Mouse (Mus musculus) neural tube, embryonic 10.5 days (tissue): Measurements from ENCODE around the gene Masp1.

Source experiments
- DNase-seq: peaks from one replicate; pipeline ENCODE4 v3.0.0-alpha.2; 2017; ENCODE audit warnings: low spot score; ENCODE audit errors: extremely low spot score

Masp1 gene

DNA sequence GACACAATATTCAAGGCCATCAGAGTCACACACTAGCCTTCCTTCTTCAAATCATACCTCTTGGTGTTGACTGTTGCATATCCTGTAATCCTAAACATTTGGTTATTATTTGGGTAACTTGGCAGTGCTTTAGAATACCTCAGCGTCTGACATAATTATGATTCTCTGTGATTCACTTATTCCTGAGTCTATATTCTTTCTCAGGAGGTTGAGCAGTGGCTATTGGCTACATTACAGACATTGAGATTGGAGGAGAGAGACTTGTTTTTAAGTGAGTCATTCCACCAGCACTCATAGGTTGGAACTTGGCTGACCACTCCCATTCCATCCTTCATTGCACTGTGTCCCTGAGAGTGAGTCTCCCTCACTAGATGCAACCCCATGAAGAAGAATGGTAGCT, 7.2 kb downstream of the Masp1 start:
- DNase-seq: no peak

DNA sequence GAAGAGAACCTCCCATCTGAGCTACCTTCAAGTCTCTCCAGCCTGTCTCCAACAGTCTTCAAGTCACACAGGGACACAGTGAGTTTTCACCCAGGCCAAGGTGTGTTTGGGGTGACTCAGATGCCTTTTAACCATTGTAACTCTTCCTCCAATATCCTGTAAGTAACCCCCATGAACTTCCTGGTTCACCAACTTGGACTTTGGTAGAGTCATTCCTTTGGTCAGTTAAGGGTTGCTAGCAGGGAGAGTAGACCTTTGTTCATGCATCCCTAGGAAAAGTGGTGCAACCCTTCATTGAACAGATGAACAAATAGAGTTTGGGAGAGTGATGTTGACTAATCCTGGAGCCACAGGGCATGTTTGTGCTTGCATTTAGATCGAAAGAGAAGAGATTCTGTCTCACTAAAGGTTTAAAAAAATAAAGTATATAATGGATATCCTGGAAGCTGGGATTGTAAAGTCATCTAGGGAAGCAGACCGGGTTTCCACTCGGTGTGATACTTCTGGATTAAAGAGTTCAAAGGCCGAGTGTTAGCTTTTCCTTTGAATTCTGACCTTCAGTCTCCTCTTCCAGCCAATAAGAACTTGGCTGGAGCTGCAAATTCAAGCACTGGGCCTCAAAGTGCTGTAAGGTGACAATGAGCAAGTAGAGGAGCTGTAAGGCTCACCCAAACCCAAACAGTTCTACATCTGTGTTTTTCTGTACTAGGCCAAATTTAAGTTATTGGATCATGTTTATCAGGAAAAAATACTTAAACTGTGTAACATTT, 9.3 kb downstream of the Masp1 start:
- no peak for DNase-seq

DNA sequence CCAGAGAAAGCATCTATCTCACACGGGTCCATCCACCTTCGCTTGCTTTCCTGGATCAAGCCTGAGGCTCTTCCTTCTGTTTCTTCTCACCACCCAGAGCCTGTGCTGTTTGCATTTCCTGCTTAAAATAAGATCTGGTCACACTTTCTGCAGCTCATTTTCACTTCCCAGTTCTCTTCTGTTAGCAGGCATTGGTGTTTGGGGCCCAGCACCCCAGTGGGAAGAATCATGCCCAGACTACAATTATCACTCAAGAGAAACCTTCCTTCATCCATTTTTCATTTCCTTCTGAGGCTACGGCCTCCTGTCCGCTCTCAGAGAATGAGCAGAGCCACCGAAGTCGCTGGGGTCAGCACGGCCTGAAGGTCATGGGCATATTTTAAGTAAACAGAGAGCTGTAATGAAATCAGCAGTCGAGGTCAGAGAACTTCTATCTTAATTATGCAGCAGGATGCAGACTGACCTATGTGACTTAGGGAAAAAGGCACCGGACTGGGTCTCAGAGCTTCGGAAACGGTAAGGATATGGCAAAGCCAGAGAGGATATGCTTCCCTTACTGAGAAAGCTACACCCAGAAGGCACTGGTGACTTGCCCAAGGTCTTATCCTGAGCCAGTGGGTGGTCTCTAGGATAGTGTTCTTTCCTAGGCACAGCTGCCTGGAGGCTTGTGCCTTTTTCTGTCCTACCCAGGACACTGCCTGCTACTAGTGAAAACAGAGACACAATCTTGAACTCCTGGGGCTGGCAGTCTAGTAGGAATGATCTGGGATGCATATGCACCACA, 14.5 kb downstream of the Masp1 start:
- DNase-seq: no peak

DNA sequence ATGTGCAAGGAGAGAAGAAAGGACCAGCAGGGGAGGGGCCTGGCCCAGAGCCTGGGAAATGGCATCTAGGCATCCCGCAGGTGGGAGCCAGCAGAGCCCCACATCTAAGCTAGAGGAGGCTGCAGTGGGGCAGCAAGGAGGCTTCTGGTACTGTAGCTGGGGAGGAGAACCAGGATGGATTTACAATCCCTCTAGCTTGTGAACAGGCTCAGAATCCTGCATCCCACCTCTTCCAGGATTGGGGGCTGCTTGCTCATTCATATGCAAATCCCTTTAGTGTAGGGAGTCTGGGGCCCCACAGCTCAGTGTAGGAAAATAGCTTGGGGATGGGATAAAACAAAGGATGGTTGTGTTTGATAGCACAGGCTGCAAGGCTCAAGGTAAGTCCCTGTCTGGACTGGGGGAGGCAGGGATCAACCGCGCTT, 16.3 kb downstream of the Masp1 start:
- DNase-seq: no peak

DNA sequence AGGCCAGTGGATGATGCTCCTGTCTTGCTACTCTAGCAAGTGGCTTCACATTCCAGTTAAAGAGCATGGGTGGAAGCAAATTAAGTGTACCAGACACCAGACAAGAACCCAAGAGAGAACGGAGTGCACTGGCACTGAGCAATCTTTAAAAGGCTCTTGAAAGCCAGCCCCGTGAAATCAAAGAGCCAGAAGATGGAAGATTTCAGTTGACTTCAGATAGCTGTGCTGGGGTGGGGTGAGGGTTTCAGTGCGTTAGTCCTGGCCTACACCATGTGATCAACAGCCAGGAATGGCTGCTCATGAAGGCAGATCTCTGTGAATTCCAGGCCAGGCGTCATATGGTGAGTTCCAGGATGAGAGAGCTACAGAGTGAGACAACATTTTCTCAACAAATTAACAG, 17.3 kb downstream of the Masp1 start:
- no peak for DNase-seq

DNA sequence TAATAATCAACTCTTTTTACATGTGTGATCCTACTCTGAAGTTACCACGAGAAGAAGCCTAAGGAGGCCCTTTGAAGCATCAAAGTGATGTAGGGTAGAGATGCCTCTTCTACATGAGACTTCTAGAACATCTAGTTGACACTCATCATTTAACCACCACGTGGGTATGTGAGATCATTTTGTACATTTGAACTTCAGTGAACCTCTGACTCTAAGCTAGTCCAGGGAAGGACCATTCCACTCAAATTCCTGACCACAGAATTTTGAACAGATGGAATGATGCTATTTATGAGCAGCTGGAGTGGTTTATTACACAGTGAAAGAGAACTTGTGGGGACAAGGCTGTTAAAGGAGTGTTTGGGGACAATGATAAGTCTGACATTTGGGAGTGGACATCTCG, 18.1 kb downstream of the Masp1 start:
- DNase-seq: no peak

DNA sequence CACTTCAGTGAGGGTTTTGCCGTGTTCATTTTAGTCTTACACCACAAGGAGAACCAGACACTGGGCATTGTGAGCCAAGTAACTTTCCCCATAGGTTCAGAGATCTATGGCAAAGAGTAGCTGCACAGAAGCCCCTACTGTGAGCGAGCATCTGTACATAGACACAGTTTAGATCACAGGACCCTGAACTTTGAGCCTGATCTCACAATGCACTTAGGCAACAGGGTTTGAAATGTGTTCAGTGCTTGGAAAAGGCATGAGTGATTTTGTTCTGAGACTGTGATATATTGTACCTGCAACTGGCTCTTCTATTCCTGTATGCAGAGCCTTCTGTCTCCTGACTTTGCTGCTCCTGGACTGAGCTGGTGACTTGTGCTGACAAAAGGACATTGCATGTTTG, 19.3 kb downstream of the Masp1 start:
- DNase-seq: no peak

DNA sequence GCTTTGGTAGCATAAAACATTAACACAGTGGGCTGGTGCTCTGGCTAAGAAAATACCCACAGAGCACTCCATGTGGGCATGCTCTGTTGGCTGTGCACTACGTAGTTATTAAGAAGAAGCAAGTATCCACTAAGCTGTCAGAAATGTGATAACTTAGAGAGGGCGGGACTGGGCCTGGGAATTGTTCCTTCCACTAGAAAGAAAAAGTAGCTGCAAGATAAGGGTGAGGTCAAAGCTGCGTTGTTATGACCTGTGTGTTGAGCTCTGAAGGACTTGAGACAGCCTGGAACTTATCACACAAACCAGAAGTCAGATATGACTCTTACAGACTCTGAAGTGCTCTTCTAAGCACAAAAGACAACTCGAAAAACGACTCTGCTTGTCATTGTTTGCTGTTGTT, 20.1 kb downstream of the Masp1 start:
- no peak for DNase-seq

DNA sequence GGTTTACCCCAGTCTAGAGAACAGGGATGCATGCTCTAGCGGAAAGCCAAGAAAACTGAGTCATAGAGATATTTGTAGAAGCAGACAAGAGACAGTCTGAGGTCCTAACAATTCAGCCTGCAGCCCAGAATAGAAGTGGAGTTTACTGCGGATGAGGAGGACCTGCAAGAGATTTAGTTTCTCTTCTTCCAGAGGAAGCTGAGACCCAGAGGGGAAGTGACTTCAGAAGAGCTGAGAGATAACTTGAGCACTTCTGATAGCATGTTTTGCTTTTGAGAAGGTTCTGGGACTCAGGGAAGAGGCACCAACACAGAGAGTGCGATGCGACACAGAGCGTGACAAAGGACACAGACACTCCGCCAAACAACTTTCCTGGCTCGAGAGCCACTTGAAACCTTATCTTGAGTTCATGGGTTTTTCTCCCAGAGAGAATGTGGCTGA, 21.9 kb downstream of the Masp1 start:
- no peak for DNase-seq

DNA sequence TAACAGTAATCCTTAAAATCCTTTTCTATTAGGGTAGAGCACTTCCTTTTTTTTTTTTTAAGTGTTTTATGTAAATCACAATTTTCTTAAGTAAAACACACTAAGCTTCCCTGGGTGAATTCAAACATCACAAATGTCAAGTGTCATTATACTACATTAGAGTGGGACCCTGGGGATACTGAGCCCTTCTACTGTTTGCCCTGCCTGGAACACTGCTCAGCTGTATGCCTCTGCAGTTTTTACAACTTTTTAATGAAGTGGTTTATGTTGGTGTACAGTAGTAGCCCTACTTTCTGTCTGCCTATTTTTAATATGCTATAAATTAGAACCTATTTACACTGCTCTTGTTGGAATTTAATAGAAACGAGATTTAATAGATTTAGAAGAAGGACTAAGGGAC, 22.7 kb downstream of the Masp1 start:
- DNase-seq: no peak

DNA sequence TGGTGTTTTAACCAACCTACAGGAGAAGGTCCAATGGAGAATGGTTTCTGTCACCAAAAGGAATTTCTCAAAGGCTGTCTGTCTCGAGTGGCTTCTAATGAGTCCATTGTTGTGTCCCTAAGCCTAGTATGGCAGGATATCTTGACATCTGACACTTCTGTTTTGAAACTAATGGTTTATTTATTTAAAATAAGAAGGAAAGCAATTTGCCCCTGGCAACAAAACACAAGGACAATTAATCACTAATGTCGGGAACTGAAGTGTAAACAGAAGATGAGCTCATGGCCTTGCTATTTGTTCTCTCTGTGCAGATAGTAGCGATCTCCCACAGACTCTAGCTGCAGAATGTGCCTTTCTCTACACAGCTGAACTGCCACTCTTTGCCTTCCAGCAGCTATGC, 23.2 kb downstream of the Masp1 start:
- DNase-seq: no peak

DNA sequence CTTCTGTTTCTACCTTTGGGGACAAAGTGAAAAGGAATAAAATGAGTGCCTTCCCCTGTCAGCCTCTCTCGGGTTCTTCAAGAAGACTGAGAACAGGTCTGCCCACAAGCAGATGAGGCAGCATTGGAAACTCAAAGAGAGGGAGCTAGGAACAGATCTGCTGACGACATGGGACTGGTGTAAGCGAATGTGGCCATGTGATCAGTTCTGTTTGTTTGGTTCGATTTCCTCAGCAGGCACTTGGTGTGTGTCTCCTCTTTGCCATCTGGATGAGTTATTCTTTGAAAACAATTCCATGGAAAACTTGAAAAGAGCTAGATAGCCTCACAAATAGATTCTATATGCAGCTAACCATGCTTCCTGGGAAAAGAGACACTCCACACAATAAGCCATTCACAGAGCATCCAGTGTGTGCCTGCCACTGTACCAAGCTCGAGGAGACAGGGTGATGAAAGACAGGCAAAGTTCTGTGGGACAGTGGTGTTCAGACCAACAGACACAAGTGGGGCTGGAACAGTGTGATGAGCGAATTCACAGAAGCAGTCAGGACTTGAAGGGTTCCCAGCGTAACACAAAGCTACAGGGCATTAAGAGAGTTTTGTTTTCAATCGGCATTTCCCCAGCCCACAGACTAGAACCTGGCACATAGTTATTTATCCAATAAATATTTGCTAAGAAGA, 24.2 kb downstream of the Masp1 start:
- no peak for DNase-seq

DNA sequence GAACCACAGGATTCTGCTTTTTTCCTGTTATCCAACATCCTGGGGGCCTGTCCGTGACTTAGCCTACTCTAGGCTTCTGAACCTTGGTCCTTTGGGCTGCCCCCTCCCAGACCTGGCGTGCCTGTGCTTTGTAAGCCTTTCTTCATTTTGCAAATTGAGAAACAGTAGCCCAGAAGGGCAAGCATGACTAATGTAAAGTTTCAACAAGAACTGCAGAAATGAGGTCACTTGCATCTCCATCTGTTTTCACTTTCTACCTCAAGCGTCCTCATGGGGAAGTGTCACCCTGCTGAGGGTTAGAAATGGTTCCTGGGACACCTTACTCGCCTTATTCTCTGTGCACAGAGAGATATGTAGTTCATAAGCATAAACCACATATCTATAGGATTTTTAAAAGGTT, 27.8 kb downstream of the Masp1 start:
- DNase-seq: no peak

DNA sequence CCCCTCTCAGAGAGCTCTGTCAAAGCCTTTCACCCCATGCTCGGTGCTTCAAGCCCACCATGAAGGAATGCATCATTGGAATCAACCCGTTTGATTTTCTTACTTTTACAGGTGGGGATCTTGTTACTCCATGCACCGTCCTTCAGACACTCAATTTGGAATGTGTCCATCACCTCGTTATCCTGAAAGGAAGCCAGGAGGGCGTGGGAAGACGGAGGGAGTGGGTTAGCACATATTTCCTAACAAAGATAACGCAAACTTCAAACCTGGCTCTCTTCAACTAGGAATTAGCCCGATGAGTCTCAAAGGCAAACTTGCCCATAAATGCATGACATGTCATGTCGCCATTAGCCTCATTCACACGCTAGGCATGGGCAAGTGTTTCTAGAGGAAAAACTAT, 37.3 kb downstream of the Masp1 start:
- DNase-seq: no peak

DNA sequence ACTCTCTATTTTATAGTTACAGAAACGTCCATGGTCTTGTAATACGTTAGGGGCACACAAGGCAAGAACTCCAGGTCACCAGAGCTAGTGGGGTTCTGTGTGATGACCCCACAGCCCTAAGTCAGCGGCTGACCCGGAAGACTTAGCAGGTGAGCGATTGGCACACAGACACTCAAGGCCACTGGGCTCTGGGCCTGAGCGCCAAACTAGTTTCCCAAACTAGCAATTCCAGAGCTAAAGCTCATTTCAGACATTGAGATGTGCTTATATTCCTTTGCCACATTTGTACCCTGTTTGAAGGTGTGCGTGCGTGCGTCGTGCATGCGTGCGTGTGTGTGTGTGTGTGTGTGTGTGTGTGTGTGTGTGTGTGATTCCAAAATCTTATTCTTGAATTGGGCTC, 37.8 kb downstream of the Masp1 start:
- no peak for DNase-seq

DNA sequence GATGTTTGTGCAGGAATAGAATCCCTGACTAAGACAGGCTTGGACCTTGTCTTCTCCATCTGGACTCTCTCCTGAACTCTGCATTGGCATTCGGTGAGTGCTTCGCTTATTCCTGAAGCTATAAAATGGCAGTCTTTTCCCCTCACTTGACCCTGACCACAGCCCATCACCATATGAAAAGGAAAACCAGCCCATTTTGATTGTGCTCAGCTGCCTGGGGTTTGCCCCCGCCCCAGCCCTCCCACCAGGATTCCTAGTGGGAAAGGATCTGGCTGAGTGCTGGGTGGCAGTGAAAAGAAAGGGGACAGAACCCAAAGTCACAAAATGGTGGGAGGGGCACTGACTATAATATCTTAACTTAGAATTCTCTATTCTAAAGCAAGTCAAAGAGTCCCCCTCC, 38.4 kb downstream of the Masp1 start:
- DNase-seq: no peak

DNA sequence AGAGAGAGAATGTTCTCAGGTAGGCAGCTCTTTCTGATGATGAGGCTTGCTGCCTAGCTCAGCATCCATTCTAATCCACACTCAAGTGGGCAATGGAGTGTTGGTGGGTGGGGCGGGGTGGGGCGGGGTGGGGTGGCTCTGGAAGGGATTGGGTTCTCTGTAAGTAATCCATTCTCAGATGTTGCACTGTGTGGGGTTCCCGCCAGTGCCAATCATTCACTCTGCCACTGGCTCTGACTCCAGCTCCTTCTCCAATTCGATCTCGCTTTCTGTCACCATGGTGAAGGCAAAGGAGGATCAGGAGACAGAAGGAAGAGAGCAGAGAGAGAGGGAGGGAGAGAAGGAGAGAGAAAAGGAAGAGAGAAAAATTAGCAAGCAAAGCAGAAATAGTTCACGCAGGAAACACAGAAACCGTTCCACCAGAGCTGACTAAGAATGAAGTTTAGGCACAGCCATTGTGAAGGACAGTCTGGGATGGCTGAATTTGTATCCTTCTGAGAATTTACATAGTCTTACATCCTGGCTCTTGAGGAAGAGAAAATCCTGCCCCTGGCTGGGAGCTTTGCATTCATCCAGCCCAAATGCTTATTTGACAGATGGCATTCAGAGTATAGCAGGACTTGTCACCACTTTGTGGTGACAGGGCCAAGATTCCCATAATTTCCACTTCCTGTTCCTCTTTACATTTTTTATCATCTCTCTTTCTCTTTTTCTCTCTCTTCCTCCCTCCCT, 40.6 kb downstream of the Masp1 start:
- no peak for DNase-seq

DNA sequence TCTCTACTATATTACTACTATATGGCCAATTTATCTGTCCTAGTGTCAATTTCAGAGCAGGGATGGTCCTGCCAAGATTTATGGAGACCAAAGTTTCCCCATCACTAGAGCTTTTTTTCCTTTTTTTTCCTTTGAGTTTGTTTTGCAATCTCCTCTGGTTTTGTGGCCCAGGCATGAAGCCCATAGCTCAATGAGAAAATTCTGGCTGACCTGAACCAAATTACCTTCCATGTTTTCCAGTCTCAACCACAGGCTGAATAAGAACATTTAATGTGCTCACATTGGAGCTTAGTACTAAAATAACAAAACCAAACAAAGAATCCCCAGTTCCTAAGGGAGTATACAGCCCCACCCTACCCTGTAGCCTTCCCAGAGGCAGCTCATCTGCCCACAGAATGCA, 44.0 kb downstream of the Masp1 start:
- no peak for DNase-seq

DNA sequence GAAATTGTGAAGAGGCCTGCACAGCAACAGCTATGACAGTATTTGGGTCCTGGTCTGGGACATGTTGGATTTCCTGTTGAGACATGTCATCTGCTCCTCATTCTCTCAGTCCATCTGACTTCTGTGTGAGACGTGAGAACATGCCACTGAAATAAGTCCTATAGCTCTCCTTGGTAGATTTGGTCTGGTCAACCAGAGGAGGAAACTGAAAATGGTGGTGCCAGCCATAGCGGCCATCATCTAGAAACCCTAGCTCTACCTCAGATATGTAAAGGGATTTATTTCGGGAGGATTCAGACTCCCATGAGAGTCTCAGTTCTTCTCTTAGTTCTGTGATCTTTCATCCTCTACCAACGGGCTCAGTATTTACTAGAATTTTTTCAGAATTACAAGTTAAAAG, 45.0 kb downstream of the Masp1 start:
- no peak for DNase-seq

DNA sequence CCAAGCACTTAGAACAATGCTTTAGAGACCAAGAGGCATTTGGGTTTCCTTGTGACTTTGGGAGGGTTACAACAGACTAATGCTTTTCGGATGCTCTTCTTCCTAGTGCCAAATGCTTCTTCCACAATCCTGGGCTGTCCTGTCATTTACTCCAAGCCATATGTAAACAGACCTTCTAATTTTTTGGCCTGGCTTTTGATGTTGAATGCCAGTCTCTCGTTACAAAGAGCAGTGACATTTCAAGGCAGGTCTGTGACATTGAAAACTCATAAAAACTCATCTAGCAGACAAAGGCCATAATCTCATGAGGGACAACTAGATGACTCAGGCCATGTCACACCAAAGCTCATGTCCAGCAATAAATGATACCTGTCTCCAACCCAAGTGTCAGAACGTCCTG, 48.6 kb downstream of the Masp1 start:
- no peak for DNase-seq

DNA sequence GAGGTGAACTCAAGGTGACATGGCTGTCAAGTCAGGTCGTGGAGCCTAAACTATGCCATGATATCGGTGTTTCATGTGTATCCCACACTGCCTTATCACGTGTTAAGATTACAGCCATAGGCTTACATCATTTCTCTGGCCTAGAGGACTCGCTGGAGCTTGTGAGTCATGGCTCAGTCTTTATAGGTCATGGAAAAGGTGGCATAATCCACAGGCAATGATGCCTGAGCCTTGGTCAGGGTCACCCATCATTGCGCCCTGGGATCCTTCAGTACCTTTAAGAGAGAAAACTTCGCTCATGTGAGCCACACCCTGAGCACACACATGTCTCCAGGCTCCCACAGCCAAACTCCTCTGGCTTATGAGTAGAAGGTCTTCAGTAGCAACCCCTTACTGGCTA, 49.1 kb downstream of the Masp1 start:
- DNase-seq: no peak
